ENCODE assay signal across 26 mouse cellular contexts in the genomic region with DNA sequence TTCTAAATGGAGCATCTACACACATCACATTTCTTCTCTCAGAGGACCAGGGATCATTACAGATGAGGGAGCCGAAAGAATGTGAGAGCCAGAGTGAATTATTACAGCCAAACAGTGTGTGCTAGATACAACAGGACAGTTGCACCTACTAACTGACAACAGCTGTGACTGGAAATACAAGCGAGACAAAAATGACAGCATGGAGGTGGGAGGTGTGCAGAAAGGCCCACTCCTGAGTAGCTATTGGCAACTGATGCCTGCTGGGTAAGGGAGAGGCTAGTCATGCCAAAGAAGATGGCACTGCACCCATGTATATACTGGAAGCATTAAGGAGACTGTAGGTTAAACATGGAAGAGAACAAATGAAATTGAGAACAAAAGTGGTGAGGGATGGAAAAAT. TPM values are rescaled to one million over a fixed set of nuclear protein-coding genes. Genes with fewer than 3 reads are reported as not detected.
"Had no signal": no experiment of that assay in that cellular context is flagged by ENCODE, and none has a peak within 500 bp of the region (broad histone marks: within the 10 kb centered on the region; RNA-seq: fewer than 3 reads in every experiment).

No protein-coding gene starts in this region.

- H3K27ac ChIP-seq: kidney, postnatal 0 days; left cerebral cortex, adult 2 months; limb, embryonic 10.5 days; limb, embryonic 13.5 days; liver, embryonic 12.5 days; liver, embryonic 15.5 days; lung, embryonic 15.5 days; midbrain, embryonic 12.5 days; neural tube, embryonic 13.5 days had no signal

- H3K4me1 ChIP-seq: limb, embryonic 10.5 days; limb, embryonic 13.5 days; liver, embryonic 12.5 days; liver, embryonic 15.5 days; lung, embryonic 15.5 days; midbrain, embryonic 12.5 days; neural tube, embryonic 13.5 days had no signal

- H3K9me3 ChIP-seq: liver, embryonic 15.5 days; lung, embryonic 15.5 days had no signal

- H3K4me3 ChIP-seq: left cerebral cortex, adult 2 months; limb, embryonic 10.5 days; limb, embryonic 13.5 days; liver, embryonic 12.5 days; liver, embryonic 15.5 days; lung, embryonic 15.5 days; midbrain, embryonic 12.5 days; myocyte; neural tube, embryonic 13.5 days had no signal

- DNase-seq: kidney, adult 2 months; kidney, postnatal 25 days; liver; lung, adult 18-20 months; lung, postnatal 10 days; lung, postnatal 36 days; retina, postnatal 1 day; right cerebral cortex, postnatal 25 days; thymus, adult 2 months; thymus, postnatal 14 days; thymus, postnatal 4 days had no signal

- ATAC-seq: intestine, postnatal 0 days; liver, embryonic 12.5 days; midbrain, embryonic 16.5 days had no signal

- H3K27me3 ChIP-seq: limb, embryonic 13.5 days; liver, embryonic 12.5 days; liver, embryonic 15.5 days; lung, embryonic 15.5 days; midbrain, embryonic 12.5 days; neural tube, embryonic 13.5 days had no signal

RNA-seq across cellular contexts. Expression of gene Zfp811, which starts 43.3 kb away (rescaled TPM):
- total RNA-seq: monocyte, adult 5-6 weeks; neutrophil, adult 5-6 weeks had no signal
- polyA plus RNA-seq: small intestine, adult 2 months had no signal
